Mouse (Mus musculus): ENCODE results near the gene 2210407C18Rik. TPM values are rescaled to one million over a fixed set of nuclear protein-coding genes. Genes with fewer than 3 reads are reported as not detected.

Gene 2210407C18Rik
- total RNA-seq (2023), result not detected

DNA sequence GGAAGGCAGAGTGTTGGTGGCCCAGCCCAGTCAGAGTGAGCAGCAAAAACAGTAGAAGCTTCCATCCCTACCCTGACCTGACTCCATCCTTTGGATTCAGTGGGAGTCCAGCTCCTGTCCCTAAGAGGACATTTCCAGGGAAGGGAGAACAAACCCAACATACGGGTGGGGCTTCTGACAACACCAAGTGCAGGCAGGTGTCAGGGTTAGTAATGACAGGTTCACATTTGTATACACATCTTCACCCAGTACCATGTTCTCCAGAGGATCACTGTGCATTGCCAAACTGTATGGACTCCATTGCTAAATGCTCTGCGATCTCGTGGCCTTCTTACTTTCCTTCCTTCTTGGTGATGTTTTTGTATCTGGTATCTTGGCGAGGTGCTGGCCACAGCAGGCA is at the start of gene 2210407C18Rik:
Gene 2210407C18Rik (minus strand): TSS at position 101 of the 400 bp plus-strand sequence.

DNA sequence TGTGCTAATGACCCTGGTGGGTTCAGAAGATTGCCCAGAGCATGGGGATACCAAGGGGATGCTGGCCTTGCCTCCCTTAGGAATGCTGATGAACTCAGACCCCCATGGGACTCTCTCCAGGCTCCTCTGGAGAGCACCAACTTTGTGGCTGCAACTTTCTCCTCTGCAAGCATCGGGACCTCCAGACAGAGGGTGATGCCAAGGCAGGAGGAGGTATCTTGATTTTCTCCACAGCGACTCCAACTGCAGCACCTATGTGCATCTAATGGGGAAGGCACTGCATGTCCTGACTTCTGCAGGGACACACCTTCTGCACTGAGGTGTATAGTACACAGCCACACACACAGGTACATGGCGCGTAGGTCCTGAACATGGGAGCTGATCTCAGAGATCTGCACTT is 42.7 kb upstream of the 2210407C18Rik start, which contains the start of gene Olfr322:
Gene Olfr322 (plus strand): TSS at position 187 of the 400 bp plus-strand sequence.

DNA sequence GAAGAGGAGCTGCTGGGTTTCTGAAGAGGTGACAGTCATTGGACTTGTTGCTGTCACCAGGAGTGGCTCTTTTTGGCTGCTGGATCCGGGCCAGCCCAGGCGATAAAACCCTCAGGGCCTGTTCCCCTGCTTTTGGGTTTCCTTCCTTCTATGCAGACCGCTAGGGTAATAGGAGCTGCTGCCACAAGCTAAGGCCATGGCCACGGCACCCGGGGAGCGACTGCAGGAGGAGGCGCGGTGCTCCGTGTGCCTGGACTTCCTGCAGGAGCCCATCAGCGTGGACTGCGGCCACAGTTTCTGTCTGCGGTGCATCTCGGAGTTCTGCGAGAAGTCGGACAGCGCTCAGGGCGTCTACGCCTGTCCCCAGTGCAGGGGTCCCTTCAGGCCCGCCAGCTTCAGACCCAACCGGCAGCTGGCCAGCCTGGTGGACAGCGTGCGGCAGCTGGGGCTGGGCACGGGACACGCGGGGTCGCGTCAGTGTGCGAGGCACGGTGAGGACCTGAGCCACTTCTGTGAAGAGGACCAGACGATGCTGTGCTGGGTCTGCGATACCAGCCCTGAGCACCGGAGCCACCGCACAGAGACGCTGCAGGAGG is 24.5 kb upstream of the 2210407C18Rik start, which contains the start of gene Trim58:
Gene Trim58 (plus strand): TSS at position 194 of the 596 bp plus-strand sequence.

DNA sequence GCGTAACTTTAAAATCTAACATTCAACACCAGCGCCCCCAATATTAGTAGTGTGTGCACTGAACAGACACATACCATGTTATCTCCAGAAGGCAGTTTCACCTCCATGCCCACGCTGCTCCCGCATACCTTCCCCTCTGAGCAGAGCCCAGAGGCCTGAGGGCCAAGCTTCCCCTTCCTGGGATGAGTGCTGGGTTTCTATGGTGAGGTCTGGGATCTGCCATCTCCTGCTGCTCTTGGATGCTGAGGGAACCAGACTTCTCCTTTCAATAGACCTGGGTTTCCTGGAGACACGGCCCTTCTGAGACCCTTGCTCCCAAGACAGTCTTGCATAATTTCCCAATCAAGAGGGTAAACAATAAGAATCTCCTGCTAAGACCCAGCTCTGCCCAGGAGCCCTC is 14.5 kb upstream of the 2210407C18Rik start, which contains the start of gene Olfr323:
Gene Olfr323 (minus strand): TSS at position 101 of the 400 bp plus-strand sequence.

DNA sequence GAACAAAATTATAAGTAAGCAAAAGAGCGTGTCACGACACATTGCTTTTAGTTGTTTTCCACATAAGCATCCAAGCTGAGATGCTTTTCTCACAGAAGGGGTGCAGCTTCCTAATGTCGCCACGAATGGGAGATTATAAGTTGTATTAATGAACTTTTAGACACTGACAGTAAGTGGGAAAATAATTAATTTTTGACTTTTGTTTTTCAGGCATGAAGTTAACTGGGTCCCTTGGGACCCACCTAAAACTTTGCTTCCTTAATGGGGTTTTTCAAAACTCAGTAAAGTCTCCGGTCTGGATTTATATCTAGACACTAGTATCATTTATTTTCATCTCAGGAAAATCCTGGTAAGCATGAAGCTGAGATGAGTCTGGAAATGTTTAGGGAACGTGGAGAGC is 21.1 kb downstream of the 2210407C18Rik start, which contains the start of gene Olfr324:
Gene Olfr324 (plus strand): TSS at position 301 of the 400 bp plus-strand sequence.

DNA sequence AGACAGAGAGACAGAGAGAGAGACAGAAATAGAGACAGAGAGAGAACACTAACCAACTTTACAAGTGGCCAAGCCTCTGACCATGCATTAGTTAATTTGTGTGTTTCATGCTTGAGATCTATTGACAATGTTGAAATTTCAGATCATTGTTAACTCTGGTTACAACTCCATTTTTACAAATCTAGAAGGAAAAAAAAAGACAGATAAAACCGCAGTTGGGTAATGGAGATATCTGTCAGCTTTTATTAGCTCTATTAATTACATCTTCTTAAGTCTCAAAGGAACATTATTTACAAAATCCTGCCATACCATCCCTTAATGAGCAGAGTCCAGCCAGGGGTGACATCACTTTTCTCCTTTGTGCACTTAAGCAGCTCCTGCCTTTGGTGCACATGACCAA is 38.4 kb downstream of the 2210407C18Rik start, which contains the start of gene Olfr325:
Gene Olfr325 (plus strand): TSS at position 301 of the 400 bp plus-strand sequence.

DNA sequence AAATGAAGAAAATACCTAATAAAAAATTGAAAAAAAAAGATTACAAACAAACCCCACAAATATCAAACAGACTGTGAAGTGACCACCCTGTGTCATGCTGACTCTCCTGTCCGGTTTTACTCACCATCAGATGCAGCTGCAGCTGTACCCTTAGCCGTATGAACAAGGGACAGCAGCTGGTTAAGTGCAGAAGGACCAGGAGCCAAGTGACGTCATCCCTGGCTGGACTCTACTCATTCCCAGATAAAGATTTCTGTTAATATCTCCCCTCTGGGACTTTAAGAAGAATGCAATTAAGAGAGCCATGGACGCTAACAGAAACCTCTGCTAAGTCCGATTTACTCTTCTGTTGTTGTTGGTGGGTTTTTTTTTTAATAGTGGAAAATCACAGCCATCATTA is 45.5 kb downstream of the 2210407C18Rik start, which contains the start of gene Olfr224:
Gene Olfr224 (minus strand): TSS at position 149 of the 400 bp plus-strand sequence.

Other genes starting within 250 kb of the 2210407C18Rik start
- gene Lypd8, start 237.0 kb downstream of the 2210407C18Rik start, total RNA-seq (2023), result not detected
- not detected for gene 1810065E05Rik, start 195.0 kb downstream of the 2210407C18Rik start, total RNA-seq (2023)
- not detected for gene Gm12253, start 183.5 kb downstream of the 2210407C18Rik start, total RNA-seq (2023)
- not detected for gene Lypd9, start 163.2 kb downstream of the 2210407C18Rik start, total RNA-seq (2023)
- not detected for gene Olfr30, start 153.8 kb downstream of the 2210407C18Rik start, total RNA-seq (2023)
- not detected for gene Olfr332, start 123.5 kb downstream of the 2210407C18Rik start, total RNA-seq (2023)
- gene Olfr331, start 113.5 kb downstream of the 2210407C18Rik start, total RNA-seq (2023), result not detected
- gene Olfr330, start 81.2 kb downstream of the 2210407C18Rik start, total RNA-seq (2023), result not detected
- gene Olfr329-ps, start 69.7 kb downstream of the 2210407C18Rik start, total RNA-seq (2023), result not detected
- under 1 TPM; 0.16 to 0.44 TPM for gene Olfr328, start 60.4 kb downstream of the 2210407C18Rik start, total RNA-seq (2023)
- gene Olfr224, start 45.5 kb downstream of the 2210407C18Rik start, total RNA-seq (2023), result not detected
- not detected for gene Olfr325, start 38.3 kb downstream of the 2210407C18Rik start, total RNA-seq (2023)
- not detected for gene Olfr324, start 21.0 kb downstream of the 2210407C18Rik start, total RNA-seq (2023)
- gene Olfr323, start 14.4 kb upstream of the 2210407C18Rik start, total RNA-seq (2023), result not detected
- gene Trim58, start 24.4 kb upstream of the 2210407C18Rik start, total RNA-seq (2023), result 1 to 10 TPM in 1 of 2 experiments, under 1 TPM in 1; 0.88 to 1.2 TPM
- gene Olfr322, start 42.7 kb upstream of the 2210407C18Rik start, total RNA-seq (2023), result under 1 TPM in 1 of 2 experiments, not detected in 1; 0.07 TPM
- gene Olfr320, start 65.0 kb upstream of the 2210407C18Rik start, total RNA-seq (2023), result not detected
- not detected for gene Olfr319, start 83.1 kb upstream of the 2210407C18Rik start, total RNA-seq (2023)
- under 1 TPM; 0.11 to 0.18 TPM for gene Olfr318, start 107.9 kb upstream of the 2210407C18Rik start, total RNA-seq (2023)
- not detected for gene Olfr317, start 123.1 kb upstream of the 2210407C18Rik start, total RNA-seq (2023)
- gene Olfr316, start 136.7 kb upstream of the 2210407C18Rik start, total RNA-seq (2023), result not detected
- gene Olfr315, start 157.1 kb upstream of the 2210407C18Rik start, total RNA-seq (2023), result not detected
- gene Olfr314, start 166.9 kb upstream of the 2210407C18Rik start, total RNA-seq (2023), result not detected
- gene Fam183b, start 185.9 kb upstream of the 2210407C18Rik start, total RNA-seq (2023), result not detected
- not detected for gene Olfr313, start 198.9 kb upstream of the 2210407C18Rik start, total RNA-seq (2023)
- gene Olfr312, start 213.2 kb upstream of the 2210407C18Rik start, total RNA-seq (2023), result not detected
- gene Olfr311, start 223.2 kb upstream of the 2210407C18Rik start, total RNA-seq (2023), result not detected
- 1 to 10 TPM; 1.6 to 2.4 TPM for gene Gm12258, start 231.1 kb upstream of the 2210407C18Rik start, total RNA-seq (2023)